Mouse (Mus musculus): Measurements from ENCODE around the gene Hoxa2. TPM values are rescaled to one million over a fixed set of nuclear protein-coding genes. Genes with fewer than 3 reads are reported as not detected.
A peak's percentile ranks its signal among the peaks of the same experiment; 100 is the strongest.

Gene Hoxa2
- polyA plus RNA-seq, 1 experiment from 2014 or later, result 9.5 TPM

- no peak; the same call in 1 of the 2 replicates for ATAC-seq (ENCODE audit: low read depth)
- WGBS, result under 1% methylated on average over 45 of the region's 46 CpGs
These were observed 38.9 kb upstream of the Hoxa2 start for GRCm38 (mm10) chr6:52203371-52204049.

GRCm38 (mm10) chr6:52203121-52203370, 38.4 kb upstream of the Hoxa2 start:
- Histone ChIP-seq H3K4me3 (ENCODE audit: low read length) (peak overlapping the region; percentile 85), H3K27me3 (ENCODE audit: control insufficient read depth, insufficient read depth, low read depth, low read length) (peaks cover 51% of the 10 kb centered on the region)
- WGBS, result 2% methylated on average over 10 of the region's 10 CpGs

More at GRCm38 (mm10) chr6:52203371-52204049, 38.9 kb upstream of the Hoxa2 start:
- Histone ChIP-seq H3K27ac (ENCODE audit: low read length) (peak overlapping the region; percentile 93), H3K9ac (ENCODE audit: low read length) (peak overlapping the region; percentile 97), H3K4me3 (ENCODE audit: low read length) (peak overlapping the region; percentile 85), H3K4me1 (replicated peaks; ENCODE audit: control insufficient read depth, insufficient read depth, low read length) (peaks cover 6% of the 10 kb centered on the region), H3K36me3 (ENCODE audit: control insufficient read depth, insufficient read depth, low read length) (no peaks in the 10 kb centered on the region), H3K9me3 (ENCODE audit: control insufficient read depth, low read length) (no peaks in the 10 kb centered on the region), H3K4me2 (ENCODE audit: low read depth, low read length) (peak overlapping the region; percentile 73), H3K27me3 (ENCODE audit: control insufficient read depth, insufficient read depth, low read depth, low read length) (peaks cover 55% of the 10 kb centered on the region)

DNA sequence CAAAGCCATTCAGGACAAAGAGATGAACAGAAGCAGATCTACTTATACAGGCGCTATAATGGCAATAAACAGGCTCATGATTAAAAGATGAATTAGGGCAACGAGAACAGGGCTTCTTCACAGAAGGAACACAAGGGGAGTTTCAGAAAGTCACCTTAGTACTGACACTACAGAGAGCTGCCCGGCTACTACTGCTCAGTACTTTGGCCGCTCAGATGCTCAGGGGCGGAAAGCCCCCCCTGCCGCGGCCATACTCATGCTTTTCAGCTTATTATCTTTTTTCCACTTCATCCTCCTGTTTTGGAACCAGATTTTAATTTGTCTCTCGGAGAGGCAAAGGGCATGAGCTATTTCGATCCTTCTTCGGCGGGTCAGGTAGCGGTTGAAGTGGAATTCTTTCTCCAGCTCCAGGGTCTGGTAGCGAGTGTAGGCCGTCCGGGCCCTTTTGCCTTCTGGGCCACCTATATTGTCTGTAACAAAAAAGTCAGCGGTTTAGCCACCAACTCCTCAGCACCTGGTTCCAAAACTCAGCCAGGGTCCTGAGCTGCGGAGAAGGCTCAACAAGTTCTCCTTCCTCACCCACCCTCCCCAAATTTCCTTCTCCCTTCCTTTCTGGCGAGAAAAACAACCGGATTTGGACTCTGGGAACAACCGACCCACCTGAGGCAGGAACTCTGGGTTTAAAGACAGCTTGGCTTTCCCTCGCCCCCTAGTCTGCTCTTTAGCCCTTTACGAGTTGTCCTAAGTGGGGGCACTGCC, 37.9 kb upstream of the Hoxa2 start:
- H3K4me2 ChIP-seq (ENCODE audit: low read depth, low read length), result peak overlapping the region; percentile 73
- no peak for ATAC-seq (ENCODE audit: low read depth)
- WGBS, result 5% methylated on average over 22 of the region's 22 CpGs
- H3K36me3 ChIP-seq (ENCODE audit: control insufficient read depth, insufficient read depth, low read length), result no peaks in the 10 kb centered on the region
- peak overlapping the region; percentile 93 for H3K27ac ChIP-seq (ENCODE audit: low read length)
- no peaks in the 10 kb centered on the region for H3K9me3 ChIP-seq (ENCODE audit: control insufficient read depth, low read length)
- peak overlapping the region; percentile 85 for H3K4me3 ChIP-seq (ENCODE audit: low read length)
- H3K9ac ChIP-seq (ENCODE audit: low read length), result peak overlapping the region; percentile 97
- peaks cover 9% of the 10 kb centered on the region for H3K4me1 ChIP-seq (replicated peaks; ENCODE audit: control insufficient read depth, insufficient read depth, low read length)
- H3K27me3 ChIP-seq (ENCODE audit: control insufficient read depth, insufficient read depth, low read depth, low read length), result peaks cover 52% of the 10 kb centered on the region

More at GRCm38 (mm10) chr6:52203121-52203370, 38.4 kb upstream of the Hoxa2 start:
- Histone ChIP-seq H3K27ac (ENCODE audit: low read length) (peak overlapping the region; percentile 93), H3K9me3 (ENCODE audit: control insufficient read depth, low read length) (no peaks in the 10 kb centered on the region), H3K9ac (ENCODE audit: low read length) (peak overlapping the region; percentile 97), H3K36me3 (ENCODE audit: control insufficient read depth, insufficient read depth, low read length) (no peaks in the 10 kb centered on the region), H3K4me1 (replicated peaks; ENCODE audit: control insufficient read depth, insufficient read depth, low read length) (peaks cover 7% of the 10 kb centered on the region), H3K4me2 (ENCODE audit: low read depth, low read length) (peak overlapping the region; percentile 73)
- ATAC-seq (ENCODE audit: low read depth), result no peak

- H3K27me3 ChIP-seq (ENCODE audit: control insufficient read depth, insufficient read depth, low read depth, low read length), result peaks cover 46% of the 10 kb centered on the region
- WGBS, result 9% methylated on average over 1 of the region's 1 CpGs
- H3K36me3 ChIP-seq (ENCODE audit: control insufficient read depth, insufficient read depth, low read length), result no peaks in the 10 kb centered on the region
- H3K4me3 ChIP-seq (ENCODE audit: low read length), result peak overlapping the region; percentile 85
- no peak for ATAC-seq (ENCODE audit: low read depth)
- no peaks in the 10 kb centered on the region for H3K9me3 ChIP-seq (ENCODE audit: control insufficient read depth, low read length)
- H3K9ac ChIP-seq (ENCODE audit: low read length), result peak overlapping the region; percentile 97
- peaks cover 15% of the 10 kb centered on the region for H3K4me1 ChIP-seq (replicated peaks; ENCODE audit: control insufficient read depth, insufficient read depth, low read length)
- peak overlapping the region; percentile 73 for H3K4me2 ChIP-seq (ENCODE audit: low read depth, low read length)
- peak overlapping the region; percentile 84 for H3K27ac ChIP-seq (ENCODE audit: low read length)
These were observed 36.6 kb upstream of the Hoxa2 start for GRCm38 (mm10) chr6:52201269-52201668.

GRCm38 (mm10) chr6:52200751-52201250, 36.2 kb upstream of the Hoxa2 start:
- Histone ChIP-seq H3K4me2 (ENCODE audit: low read depth, low read length) (peak overlapping the region; percentile 73), H3K4me1 (replicated peaks; ENCODE audit: control insufficient read depth, insufficient read depth, low read length) (peaks cover 20% of the 10 kb centered on the region), H3K27me3 (ENCODE audit: control insufficient read depth, insufficient read depth, low read depth, low read length) (peaks cover 46% of the 10 kb centered on the region), H3K27ac (ENCODE audit: low read length) (peak overlapping the region; percentile 84), H3K9ac (ENCODE audit: low read length) (peak overlapping the region; percentile 97), H3K36me3 (ENCODE audit: control insufficient read depth, insufficient read depth, low read length) (no peaks in the 10 kb centered on the region), H3K4me3 (ENCODE audit: low read length) (peak overlapping the region; percentile 85), H3K9me3 (ENCODE audit: control insufficient read depth, low read length) (no peaks in the 10 kb centered on the region)
- ATAC-seq (ENCODE audit: low read depth), result no peak
- 15% methylated on average over 10 of the region's 10 CpGs for WGBS

- peaks cover 50% of the 10 kb centered on the region for H3K27me3 ChIP-seq (ENCODE audit: control insufficient read depth, insufficient read depth, low read depth, low read length)
- H3K4me1 ChIP-seq (replicated peaks; ENCODE audit: control insufficient read depth, insufficient read depth, low read length), result peaks cover 23% of the 10 kb centered on the region
- peak overlapping the region; percentile 85 for H3K4me3 ChIP-seq (ENCODE audit: low read length)
- peak overlapping the region; percentile 97 for H3K9ac ChIP-seq (ENCODE audit: low read length)
- H3K27ac ChIP-seq (ENCODE audit: low read length), result peak overlapping the region; percentile 84
- H3K9me3 ChIP-seq (ENCODE audit: control insufficient read depth, low read length), result no peaks in the 10 kb centered on the region
- 7% methylated on average over 30 of the region's 30 CpGs for WGBS
- peak overlapping the region; percentile 73 for H3K4me2 ChIP-seq (ENCODE audit: low read depth, low read length)
- no peak for ATAC-seq (ENCODE audit: low read depth)
- no peaks in the 10 kb centered on the region for H3K36me3 ChIP-seq (ENCODE audit: control insufficient read depth, insufficient read depth, low read length)
These were observed 35.6 kb upstream of the Hoxa2 start for GRCm38 (mm10) chr6:52200073-52200750.

GRCm38 (mm10) chr6:52197271-52197670, 32.6 kb upstream of the Hoxa2 start:
- ATAC-seq (ENCODE audit: low read depth), result peak; percentile 84
- H3K4me1 ChIP-seq (replicated peaks; ENCODE audit: control insufficient read depth, insufficient read depth, low read length), result peaks cover 40% of the 10 kb centered on the region
- peak overlapping the region; percentile 49 for H3K9ac ChIP-seq (ENCODE audit: low read length)
- peak overlapping the region; percentile 55 for H3K4me2 ChIP-seq (ENCODE audit: low read depth, low read length)
- H3K27me3 ChIP-seq (ENCODE audit: control insufficient read depth, insufficient read depth, low read depth, low read length), result peaks cover 43% of the 10 kb centered on the region
- no peaks in the 10 kb centered on the region for H3K36me3 ChIP-seq (ENCODE audit: control insufficient read depth, insufficient read depth, low read length)
- WGBS, result 4% methylated on average over 10 of the region's 10 CpGs
- no peaks in the 10 kb centered on the region for H3K9me3 ChIP-seq (ENCODE audit: control insufficient read depth, low read length)
- peak overlapping the region; percentile 24 for H3K4me3 ChIP-seq (ENCODE audit: low read length)
- peak overlapping the region; percentile 87 for H3K27ac ChIP-seq (ENCODE audit: low read length)

- H3K9ac ChIP-seq (ENCODE audit: low read length), result peak overlapping the region; percentile 49
- peaks cover 42% of the 10 kb centered on the region for H3K4me1 ChIP-seq (replicated peaks; ENCODE audit: control insufficient read depth, insufficient read depth, low read length)
- H3K27me3 ChIP-seq (ENCODE audit: control insufficient read depth, insufficient read depth, low read depth, low read length), result peaks cover 45% of the 10 kb centered on the region
- no peaks in the 10 kb centered on the region for H3K9me3 ChIP-seq (ENCODE audit: control insufficient read depth, low read length)
- 6% methylated on average over 9 of the region's 9 CpGs for WGBS
- no peaks in the 10 kb centered on the region for H3K36me3 ChIP-seq (ENCODE audit: control insufficient read depth, insufficient read depth, low read length)
- H3K4me3 ChIP-seq (ENCODE audit: low read length), result peak overlapping the region; percentile 24
- H3K4me2 ChIP-seq (ENCODE audit: low read depth, low read length), result peak overlapping the region; percentile 55
- H3K27ac ChIP-seq (ENCODE audit: low read length), result peak overlapping the region; percentile 87
- ATAC-seq (ENCODE audit: low read depth), result peak; percentile 5; the same call in 1 of the 2 replicates
These were observed 32.2 kb upstream of the Hoxa2 start for GRCm38 (mm10) chr6:52196811-52197210.

DNA sequence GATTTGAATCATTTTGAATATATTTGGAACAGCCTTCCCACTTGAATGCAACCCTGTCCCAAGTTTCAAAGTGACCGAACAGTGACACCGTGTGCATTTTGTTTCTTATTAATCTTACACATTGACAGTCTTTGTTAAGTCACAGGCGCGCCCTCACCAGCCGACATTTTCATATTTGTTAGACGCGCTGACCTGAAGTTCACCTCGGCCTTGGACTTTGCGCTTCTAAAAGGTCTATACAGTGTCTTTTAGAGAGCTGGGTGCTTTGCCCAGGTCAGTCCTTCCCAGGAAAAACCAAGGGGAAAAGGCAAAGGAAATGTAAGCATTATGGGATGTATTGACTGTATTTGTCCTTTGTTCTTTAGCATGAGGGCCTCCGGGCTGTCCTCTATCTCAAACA, 30.1 kb upstream of the Hoxa2 start:
- H3K36me3 ChIP-seq (ENCODE audit: control insufficient read depth, insufficient read depth, low read length), result no peaks in the 10 kb centered on the region
- peaks cover 42% of the 10 kb centered on the region for H3K27me3 ChIP-seq (ENCODE audit: control insufficient read depth, insufficient read depth, low read depth, low read length)
- no peaks in the 10 kb centered on the region for H3K9me3 ChIP-seq (ENCODE audit: control insufficient read depth, low read length)
- WGBS, result 5% methylated on average over 10 of the region's 10 CpGs
- no peak overlapping the region for H3K4me3 ChIP-seq (ENCODE audit: low read length)
- peaks cover 40% of the 10 kb centered on the region for H3K4me1 ChIP-seq (replicated peaks; ENCODE audit: control insufficient read depth, insufficient read depth, low read length)
- ATAC-seq (ENCODE audit: low read depth), result no peak
- peak overlapping the region; percentile 20 for H3K4me2 ChIP-seq (ENCODE audit: low read depth, low read length)
- H3K27ac ChIP-seq (ENCODE audit: low read length), result peak overlapping the region; percentile 51
- peak overlapping the region; percentile 21; the same call in 1 of the 2 replicates for H3K9ac ChIP-seq (ENCODE audit: low read length)

Measured in lung, embryonic 16.5 days (tissue).